Mouse (Mus musculus) spleen, postnatal 36 days (tissue): ENCODE data around the gene Wnt8b.
"Not testable (repeated sequence)": the region's sequence is repeated elsewhere in the genome, so short reads cannot be mapped to it uniquely, and the experiment has no call there.

Experiments used
- DNase-seq, 2 experiments: peaks; one replicate each; pipeline ENCODE4 v3.0.0; 2022; ENCODE audit warnings: low spot score in 2 of 2, mixed read lengths in 1 of 2

The Wnt8b gene

DNA sequence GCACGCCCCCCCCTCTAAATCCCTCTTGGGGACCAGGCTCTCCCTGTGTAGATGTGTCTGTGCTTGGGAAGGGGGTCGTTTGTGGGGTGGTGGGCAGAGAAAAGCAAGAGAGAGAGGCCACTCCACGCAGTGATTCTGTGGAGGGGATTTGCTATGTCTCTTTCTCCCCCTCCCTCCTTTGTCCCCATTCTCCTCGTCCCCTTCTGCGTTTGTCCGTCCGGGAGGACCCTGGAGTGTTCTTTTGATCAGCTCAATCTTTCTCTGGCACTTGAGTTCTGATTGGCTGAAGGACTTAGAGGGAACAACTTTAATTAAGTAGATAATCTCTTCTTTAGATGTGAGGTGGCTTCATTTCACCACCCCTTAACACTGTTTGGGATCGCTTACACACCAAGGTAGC, at the start of gene Wnt8b:
Gene Wnt8b (plus strand): TSS at position 345 of the 400 bp plus-strand sequence.
- no peak for DNase-seq

DNA sequence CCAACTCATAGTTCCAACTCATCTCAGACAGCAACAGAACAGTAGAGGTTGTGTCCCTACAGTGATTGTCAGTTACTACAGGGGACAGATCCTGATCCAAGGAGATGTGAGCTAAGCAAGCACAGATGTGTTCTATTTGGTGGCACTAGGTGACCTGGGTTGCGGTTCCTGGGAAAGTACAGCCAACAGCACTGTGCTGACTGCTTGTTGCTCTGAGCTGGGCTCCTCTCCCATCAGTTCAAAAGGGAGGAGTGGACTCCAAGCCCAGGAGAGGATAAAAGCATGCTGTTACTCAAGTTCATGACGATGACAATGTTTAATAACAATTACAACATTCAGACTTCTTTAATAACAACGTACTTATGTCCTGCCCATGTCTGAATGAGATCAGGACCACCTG, 47.5 kb upstream of the Wnt8b start:
- no peak for DNase-seq

DNA sequence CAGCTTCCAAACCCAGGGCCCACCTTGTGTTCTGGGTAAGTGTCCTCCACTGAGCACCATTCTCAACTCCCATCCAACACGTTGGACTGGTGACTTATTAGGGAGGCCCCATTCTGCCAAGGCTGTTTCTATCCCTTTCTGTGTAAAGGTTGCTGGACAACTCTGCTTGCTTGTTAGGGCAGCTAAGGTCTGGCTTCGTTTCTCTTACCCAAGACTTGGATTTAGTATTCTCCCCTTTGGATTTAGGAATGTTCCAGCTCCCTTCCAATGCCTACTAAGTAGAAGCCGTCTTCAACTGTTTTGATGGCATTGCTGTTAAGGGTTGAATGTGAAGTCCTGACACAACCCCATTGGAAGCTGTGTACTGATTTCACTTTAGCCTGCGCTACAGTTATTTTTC, 45.3 kb upstream of the Wnt8b start:
- no peak for DNase-seq

DNA sequence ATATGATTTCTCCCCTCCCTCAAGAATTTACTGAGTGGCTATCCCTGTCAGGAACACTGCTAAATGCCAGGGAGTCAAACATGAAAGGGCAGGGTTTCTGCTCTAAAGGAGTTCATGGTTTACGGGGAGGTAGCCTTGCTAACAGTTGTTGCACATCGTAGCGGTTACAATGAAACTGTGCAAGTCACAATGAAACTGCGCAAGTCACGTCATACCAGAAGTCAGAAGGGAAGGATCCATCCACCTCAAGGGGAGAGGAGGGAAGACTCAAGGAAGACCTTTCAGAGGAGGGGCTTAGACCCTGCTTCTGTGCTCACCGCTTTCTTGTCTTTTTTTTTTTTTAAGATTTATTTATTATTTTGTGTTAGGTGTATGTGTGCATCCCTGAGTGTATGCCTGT, 38.4 kb upstream of the Wnt8b start:
- no peak for DNase-seq

DNA sequence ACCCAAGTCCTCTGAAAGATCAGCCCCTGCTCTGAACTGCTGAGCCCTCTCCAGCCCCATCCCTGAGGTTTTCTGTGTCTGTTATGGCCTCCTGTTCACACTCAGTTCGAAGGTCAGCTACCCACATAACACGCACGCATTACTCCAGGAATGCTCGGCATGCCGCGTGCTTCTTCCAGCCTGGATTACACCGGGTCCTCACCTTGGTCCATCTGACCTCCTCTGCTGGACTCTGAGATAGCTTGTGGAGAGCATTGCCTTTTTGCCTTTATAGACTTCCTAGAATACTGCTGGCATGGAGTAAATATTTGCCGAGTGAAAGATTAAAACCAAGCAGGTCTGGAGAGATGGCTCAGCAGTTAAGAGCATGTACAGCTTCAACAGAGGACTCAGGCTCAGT, 37.9 kb upstream of the Wnt8b start:
- no peak for DNase-seq

DNA sequence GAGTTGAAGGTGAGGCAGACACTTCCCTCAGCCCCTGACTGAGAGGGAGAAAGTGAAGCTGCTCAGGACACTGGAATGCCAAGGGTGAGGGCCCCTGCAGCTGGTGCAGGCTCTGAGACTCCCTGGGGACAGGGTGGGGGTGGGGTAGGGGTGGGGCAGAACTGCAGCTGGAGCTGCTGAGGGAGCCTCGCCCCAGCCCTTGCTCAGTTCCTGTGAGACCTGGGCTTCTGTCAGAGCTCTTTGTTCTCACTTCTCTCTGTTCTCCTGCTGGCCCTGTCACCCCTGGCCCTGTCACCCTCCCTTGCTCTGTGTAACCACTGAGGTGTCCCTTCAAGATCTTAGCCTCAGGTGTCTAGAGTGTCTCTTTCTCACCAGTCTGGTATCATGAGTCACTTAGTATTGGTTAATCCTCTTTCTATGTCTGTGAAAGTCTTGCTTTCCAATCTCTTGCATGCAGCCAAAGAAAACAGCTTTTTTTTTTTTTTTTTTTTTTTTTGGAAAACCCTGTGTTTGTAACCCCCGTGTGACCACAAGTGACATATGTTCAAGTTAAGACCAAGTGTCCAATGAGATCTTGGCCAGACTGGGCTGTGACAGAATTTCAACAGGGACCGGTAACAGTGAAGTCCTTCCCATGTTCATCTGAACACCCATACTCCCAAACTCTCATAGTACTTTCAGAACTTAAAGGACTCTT, 35.8 kb upstream of the Wnt8b start:
- peak; percentile 65 to 70 for DNase-seq

DNA sequence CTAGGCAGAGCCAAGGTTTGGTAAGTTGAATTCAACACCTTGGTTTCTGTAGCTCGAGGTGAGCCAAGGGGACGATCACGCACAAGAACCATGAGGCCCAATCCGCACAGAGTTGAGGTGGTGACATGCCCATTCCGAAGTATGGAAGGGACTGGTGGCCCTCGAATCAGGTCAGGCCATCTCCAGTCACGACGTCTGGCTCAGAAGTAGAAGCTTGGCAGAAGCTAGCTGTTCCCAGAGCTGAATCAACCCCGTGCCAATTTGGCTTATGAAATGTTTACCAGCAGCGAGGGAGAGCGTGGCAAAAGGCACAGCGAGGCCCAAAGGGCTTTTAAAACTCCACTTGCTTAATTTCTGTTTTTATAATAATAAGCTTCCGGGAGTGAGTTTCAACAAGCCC, 34.6 kb upstream of the Wnt8b start:
- DNase-seq = no peak

DNA sequence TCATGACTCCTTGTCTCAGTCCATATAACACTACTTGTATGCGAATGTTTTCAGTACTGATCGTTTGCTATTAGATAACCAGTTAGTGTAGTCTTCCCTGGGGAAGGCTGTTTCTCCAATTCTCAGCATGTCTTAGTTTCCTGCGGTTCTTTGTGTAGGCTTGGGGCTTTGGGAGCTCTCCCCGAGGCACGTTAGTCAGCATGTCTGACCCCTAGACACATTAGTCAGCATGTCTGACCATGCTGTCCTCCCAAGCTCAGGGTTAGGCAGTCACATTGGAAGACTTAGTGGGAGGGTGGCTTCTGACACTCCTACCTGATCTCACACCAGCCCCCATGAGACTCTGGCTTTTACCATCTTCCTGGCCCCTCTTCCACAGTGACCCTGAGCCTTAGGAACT, 32.8 kb upstream of the Wnt8b start:
- no peak for DNase-seq

DNA sequence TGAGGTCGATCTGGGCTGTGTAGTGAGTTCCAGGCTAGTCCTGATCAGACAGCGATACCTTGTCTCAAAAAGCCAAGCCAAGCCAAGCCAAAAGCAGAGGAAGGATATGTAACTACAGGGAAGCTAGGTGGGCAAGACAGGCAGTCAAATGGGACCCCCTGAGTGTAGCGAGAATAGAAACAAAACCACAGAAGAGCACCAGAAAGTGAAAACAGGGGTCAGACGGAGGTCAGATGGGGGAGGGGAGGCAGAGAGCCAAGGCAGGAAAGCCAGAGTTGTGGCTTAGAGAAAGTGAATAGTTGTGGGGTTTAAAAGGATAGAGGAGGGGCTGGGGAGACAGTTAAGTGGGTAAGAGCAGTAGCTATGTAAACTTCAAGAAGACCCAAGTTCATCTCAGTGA, 31.8 kb upstream of the Wnt8b start:
- peak; percentile 33 to 35 for DNase-seq

DNA sequence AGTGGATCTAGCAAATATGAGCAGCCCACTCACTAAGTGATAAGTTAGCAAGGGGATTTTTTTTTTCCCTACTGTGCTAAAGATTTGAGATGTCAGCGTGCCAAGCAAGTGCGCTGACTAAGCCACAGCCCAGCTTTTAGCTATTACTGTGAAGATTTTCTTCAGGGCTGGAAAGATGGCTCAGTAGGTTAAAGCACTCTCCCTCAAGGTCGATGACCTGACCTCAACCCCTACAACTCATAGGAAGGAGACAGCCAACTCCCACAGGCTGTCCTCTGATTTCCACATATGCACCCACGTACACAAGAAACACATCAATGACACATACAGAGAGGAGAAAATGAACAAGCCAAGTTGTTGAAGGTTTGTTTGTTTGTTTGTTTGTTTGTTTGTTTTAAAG, 31.1 kb upstream of the Wnt8b start:
- DNase-seq = no peak

DNA sequence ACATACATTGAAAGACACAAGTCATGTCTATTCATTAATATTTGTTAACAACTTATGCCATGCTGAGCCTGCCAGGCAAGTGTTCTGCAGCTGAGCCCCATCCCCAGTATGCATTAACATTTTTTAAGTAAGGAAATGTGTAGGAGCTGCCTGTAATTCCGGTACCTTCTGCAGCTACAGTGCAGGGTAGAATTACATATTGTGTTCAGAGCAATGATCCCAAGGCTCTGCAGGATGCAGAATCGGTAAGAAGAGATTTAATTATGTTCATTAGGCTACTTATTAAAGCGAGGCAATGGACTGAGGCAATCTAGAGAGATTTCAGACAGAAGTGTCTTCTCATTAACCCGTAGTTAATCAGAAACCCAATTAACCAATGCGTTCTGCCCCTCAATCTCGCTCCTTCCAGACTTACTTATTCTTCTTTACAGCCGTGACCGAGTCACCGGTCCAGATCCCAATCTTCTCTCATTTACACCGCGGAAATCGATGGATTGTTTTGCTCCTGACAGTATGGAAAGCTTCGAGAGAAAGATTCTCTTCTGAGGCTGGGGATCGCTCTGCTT, 27.2 kb upstream of the Wnt8b start:
- DNase-seq = not testable (repeated sequence)

DNA sequence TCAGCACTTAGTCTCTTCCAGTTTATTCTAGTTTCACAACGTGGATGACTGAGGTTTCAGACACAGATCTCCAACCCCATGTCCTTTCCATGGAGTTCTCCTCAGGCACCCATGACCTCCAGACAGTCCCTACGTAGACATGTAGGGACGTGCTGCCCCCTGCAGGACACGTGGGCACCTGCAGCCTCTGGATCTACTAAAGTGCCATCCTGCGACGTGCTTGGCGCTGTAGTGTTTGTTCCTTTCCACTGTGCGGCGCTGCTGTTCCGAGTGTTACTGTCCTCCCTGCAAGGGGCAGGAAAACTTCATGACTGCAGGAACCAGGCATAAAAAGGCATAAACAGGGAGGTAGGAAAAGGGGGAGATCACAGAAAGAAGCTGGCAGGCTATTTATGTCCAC, 19.1 kb upstream of the Wnt8b start:
- DNase-seq = peak; percentile 66 to 74

DNA sequence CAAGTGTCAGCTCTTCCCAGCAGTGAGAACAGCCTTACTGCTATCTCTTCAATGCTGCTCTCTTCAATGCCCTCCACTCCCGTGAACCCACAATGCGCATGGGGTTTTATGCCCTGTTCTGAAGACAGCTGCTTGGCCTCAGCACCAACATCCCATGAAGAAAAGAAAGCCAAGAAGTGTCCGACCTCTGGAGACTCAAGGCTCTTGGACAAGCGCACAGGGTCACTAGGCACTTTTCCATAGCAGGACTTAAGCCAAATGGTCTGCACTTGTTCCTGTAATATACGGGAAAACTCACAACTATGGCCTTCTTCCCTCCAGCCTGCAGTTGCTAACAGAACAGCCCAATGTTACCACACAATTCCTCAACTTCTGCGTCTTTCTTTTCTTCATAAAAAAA, 18.0 kb upstream of the Wnt8b start:
- DNase-seq = no peak

DNA sequence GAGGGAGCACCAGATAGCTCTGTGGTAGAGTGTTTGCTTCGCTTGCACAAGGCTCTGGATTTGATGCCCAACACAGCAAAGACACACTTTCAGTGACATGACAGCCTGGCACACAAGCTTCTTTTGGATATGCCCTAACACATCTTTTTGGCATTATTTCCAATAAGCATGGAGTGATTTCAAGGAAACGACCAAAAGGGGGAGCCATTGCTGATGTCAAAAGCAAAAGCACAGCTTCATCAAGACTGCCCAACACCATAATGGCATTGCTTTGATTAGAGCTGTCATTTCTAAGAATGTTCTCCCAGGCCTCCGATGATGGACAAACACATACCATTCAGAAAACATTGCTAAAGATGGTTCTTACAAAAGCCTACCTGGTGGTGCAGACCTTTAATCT, 16.7 kb upstream of the Wnt8b start:
- DNase-seq = no peak

DNA sequence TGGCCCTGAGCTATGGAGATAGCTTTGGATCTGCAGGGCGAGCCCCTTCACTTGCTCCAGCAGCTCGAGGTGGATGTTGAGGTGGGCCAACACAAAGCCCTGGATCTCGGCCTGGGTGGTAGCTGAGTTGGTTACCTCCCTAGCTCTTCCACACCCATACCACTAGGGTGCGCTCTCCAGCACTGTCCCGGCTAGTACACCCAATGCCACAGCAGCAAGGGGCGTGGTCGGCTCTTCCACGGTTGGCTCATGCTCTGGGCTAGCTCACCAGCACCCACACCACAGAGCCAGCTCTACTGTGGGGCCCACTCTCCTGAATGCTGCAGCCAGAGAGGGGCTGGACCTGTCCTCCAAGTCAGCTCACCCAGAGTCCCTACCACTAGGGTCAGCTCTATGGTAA, 6.0 kb upstream of the Wnt8b start:
- DNase-seq = peak; percentile 42 to 51

DNA sequence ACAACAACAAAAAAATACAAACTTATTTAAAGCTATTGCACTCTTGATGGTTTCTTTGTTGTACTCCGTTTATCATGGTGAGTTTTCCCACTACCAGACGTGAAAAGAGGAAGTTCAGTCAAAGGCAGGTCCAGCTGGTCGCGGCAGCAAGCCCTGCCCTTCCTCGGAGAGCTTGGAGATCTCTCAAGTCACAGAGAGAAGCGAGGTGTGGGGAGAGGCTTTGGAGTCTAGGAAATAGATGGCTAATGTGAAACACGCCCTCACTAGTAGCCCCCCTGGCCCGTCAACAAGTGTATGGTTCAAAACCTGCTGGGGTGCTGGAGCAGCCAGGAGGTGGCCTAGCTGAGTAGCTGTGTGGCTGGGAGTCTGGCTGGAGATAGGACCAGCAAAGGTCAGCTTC, 3.2 kb downstream of the Wnt8b start:
- peak in 1 of 2 experiments; percentile 25 for DNase-seq

DNA sequence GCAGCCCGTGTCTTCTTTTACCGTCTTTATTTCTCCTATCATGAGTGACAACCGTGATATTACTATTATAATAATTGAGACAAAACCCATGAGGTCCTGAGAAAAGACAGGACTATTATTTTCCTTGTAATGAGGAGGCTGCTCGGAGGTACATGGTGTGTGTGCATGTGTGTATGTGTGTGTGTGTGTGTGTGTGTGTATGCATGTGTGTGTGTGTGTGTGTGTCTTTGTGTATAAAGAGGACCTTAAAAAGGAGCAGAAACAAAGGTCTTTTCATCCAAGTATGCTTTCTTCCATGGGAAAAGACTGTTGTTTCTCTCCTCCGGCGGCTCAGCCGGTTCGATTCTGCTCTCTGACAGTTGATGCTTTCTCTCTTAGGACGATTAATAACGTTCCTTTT, 3.7 kb downstream of the Wnt8b start:
- DNase-seq = no peak

DNA sequence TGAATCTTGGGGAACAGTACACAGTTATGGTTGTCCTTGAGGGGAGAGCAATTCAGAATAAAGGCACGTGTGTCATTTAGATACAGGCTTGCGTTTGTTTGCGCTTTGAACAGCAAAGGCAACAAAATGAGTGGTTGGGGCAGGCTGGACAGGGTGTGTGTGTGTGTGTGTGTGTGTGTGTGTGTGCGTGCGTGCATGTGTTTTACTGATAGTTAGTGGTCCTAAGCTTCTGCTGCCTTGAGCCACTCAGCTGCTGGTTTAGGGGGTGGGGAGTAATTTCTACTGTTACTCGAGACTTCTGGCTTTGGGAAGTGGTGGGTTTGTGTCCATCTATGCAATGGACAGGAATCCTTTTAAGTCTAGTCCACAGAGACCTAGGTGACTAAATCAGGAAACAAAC, 5.7 kb downstream of the Wnt8b start:
- no peak for DNase-seq

DNA sequence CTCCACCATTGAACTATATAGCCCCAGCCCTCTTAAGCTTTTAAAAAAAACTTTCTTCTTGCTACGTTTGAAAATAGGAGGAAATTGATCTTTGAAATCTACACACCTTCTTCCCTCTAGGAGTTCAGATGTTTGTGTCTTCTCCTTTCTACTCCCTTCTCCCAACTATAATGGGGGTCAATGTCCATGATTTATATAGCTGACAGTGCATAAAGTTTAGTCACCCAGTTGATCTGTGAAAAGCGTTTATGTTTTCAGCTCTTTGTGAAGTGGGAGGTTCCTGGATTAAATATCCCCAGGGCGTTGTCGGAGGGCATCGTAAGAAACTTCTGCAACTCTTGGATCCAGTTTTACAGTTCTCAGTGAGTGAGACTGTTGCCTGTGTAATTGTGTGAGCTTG, 7.0 kb downstream of the Wnt8b start:
- no peak for DNase-seq

DNA sequence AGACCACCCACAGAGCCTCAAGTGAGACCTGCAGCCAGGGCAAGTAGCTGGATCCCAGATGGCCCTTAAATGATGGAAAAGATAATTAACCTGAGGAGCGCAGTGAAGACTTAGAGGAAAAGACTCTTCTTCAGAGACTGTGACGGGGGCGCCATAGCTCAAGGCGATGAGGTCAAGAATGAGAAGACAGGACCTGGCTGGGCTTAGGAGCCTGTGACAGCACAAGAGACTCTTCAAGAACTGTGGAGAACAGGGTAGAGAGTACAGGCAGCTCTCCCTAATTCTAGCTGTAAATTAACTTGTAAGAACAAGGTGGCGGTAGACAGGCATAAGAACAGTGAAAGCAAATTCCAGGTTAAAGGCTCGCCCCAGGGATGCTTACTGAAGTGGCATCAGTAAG, 8.7 kb downstream of the Wnt8b start:
- DNase-seq = no peak

DNA sequence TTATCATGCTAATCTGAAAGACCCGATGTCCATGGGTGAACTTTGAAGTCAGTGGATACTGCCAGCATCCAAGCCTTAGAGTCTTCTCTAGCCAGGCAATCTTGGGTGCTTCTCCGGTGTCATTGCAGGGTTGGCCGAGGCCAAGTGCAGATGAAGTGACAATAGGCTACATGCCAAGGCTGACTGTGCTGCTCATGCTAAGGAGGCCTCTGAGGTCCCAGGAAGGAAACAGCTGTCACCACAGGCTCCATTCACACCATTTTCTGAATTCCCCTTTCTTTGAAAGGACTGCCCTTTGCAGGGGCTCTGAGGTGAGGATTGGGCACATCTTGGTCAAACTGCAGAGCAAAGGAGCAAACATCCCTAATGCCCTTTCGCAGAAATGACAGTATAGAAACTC, 9.5 kb downstream of the Wnt8b start:
- DNase-seq = no peak

DNA sequence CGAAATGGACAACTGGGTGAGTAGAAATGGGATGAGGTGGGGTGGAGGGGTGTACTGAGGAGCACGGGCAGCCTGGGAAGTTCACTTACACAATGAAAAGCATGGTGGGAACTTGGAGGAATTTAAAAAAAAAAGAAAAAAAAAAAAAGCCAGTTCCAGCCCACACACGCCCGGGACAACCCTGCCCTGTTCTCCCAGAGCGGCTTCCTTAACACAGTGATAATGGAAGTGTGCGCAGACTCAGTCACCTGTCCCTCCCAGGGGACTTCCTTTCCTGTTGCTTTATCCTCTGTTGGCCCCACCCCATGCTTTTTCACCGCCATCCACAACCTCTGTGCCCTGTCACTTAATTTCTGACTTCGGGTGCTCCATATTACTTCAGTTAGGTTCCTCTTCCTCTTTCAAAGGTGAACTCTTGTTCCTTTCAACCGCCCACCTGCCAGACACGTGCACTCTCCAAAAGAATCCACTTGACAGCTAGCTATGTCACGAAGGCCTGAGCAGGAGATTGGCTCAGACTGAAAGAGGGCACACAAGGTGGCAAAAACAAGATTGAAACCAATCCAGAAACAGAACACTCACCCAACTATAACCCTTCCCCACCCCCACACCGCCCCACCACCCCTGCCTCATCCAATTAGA, 17.4 kb downstream of the Wnt8b start:
- DNase-seq = peak in 1 of 2 experiments; percentile 7

DNA sequence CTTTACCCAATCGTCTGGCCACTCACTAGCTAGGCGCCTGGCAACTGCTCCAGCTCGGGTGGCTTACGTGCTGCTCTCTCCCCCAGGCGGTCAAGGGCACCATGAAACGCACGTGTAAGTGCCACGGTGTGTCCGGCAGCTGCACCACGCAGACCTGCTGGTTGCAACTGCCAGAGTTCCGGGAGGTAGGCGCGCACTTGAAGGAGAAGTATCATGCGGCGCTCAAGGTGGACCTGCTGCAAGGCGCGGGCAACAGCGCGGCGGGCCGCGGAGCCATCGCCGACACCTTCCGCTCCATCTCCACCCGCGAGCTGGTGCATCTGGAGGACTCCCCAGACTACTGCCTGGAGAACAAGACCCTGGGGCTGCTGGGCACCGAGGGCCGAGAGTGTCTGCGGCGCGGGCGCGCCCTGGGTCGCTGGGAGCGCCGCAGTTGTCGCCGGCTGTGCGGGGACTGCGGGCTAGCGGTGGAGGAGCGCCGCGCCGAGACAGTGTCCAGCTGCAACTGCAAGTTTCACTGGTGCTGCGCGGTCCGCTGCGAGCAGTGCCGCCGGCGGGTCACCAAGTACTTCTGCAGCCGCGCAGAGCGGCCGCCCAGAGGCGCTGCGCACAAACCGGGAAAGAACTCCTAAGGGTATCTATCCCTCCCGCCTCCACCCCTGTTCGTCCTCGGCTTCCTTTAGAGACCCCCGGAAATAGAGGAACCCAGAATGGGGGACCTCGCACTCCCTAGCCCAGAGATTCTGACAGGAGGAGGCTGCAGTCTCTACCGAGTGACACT, 18.4 kb downstream of the Wnt8b start:
- no peak for DNase-seq
